Mouse (Mus musculus): ENCODE measurements around the gene B3galt4.

DNA sequence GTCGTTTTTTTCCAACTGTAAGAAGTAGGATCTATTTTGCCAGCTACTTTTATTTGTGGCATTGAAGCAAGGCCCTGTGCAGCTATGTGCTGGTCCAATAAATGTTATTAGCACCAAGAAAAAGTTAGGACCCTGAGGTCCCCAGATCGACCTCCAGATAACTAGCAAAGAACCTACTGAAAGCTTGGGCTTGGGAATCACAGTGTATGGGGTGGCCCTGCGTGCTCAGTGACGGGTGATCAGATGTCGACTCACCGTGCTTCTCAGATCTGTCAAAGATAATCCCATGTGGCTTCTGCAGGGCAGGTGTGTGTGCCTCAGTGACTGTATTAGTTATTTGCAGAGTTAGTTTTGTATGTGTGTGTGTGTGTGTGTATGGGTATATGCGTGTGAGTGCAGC lies 29.9 kb downstream of the B3galt4 start:
- TF ChIP-seq POLR2A (IDR thresholded peaks at IDR 0.05; ENCODE audit: borderline replicate concordance, extremely low read depth, low read depth, low read length) (no peak), CTCF (IDR thresholded peaks at IDR 0.05; ENCODE audit: insufficient read depth, low read length) (no peak)
